Mouse (Mus musculus) C2C12 (cell line): Measurements from ENCODE around the gene St6gal1.

Experiments used
- CEBPB ChIP-seq: IDR thresholded peaks from one replicate; pipeline ENCODE4 v1.6.1; 2011; ENCODE audit warnings: low read depth, mild to moderate bottlenecking, control low read depth, moderate library complexity
- CTCF ChIP-seq: IDR thresholded peaks from one replicate; pipeline ENCODE4 v1.5.1; 2011; ENCODE audit not compliant: control insufficient read depth, insufficient read depth, insufficient read length
- FOSL1 ChIP-seq: IDR thresholded peaks from one replicate; pipeline ENCODE4 v1.8.0; 2011; ENCODE audit warnings: mild to moderate bottlenecking, low read length; ENCODE audit not compliant: poor library complexity, insufficient read depth, severe bottlenecking
- MAX ChIP-seq: IDR thresholded peaks from one replicate; pipeline ENCODE4 v1.6.1; 2011; ENCODE audit warnings: mild to moderate bottlenecking, control low read depth
- MYOD1 ChIP-seq: IDR thresholded peaks from one replicate; pipeline ENCODE4 v1.6.1; 2011; ENCODE audit warnings: low read depth; ENCODE audit not compliant: control insufficient read depth, insufficient read length
- MYOG ChIP-seq: IDR thresholded peaks from one replicate; pipeline ENCODE4 v1.6.1; 2011; ENCODE audit not compliant: control insufficient read depth, insufficient read length; ENCODE audit errors: extremely low read depth
- USF1 ChIP-seq: IDR thresholded peaks from one replicate; pipeline ENCODE4 v1.6.1; 2011; ENCODE audit warnings: low read depth, mild to moderate bottlenecking, control low read depth, moderate library complexity

- TF ChIP-seq MAX: no peak
- no peak for TF ChIP-seq USF1
- no peak for TF ChIP-seq CEBPB
- TF ChIP-seq CTCF: no peak
- no peak for TF ChIP-seq MYOG
- no peak for TF ChIP-seq FOSL1
- TF ChIP-seq MYOD1: no peak
Observed at GRCm38 (mm10) chr16:23308012-23308554, 83.5 kb downstream of the St6gal1 start.
